Mouse (Mus musculus): Measurements from ENCODE around the gene Sox12. TPM values are rescaled to one million over a fixed set of nuclear protein-coding genes. Genes with fewer than 3 reads are reported as not detected.

Gene Sox12
- polyA plus RNA-seq, 1 experiment from 2014 or later = 6.6 TPM

- H3K9ac ChIP-seq = no peak overlapping the region
- ATAC-seq (ENCODE audit: insufficient number of reproducible peaks, low FRiP score, low TSS enrichment, low read depth) = no peak
- 91% methylated on average over 3 of the region's 3 CpGs for WGBS
- H3K27me3 ChIP-seq = no peaks in the 10 kb centered on the region
- peak overlapping the region; percentile 80; the same call in 1 of the 2 replicates for H3K4me3 ChIP-seq
- H3K27ac ChIP-seq = peak overlapping the region; percentile 96
- peak overlapping the region; percentile 84; the same call in 1 of the 2 replicates for H3K4me2 ChIP-seq
- no peaks in the 10 kb centered on the region for H3K9me3 ChIP-seq
- H3K36me3 ChIP-seq = no peaks in the 10 kb centered on the region
- H3K4me1 ChIP-seq = peaks cover 32% of the 10 kb centered on the region
These were observed 17.9 kb upstream of the Sox12 start for GRCm38 (mm10) chr2:152415786-152416185.

GRCm38 (mm10) chr2:152415287-152415686 is 17.4 kb upstream of the Sox12 start, which contains the start of gene 6820408C15Rik:
Gene 6820408C15Rik, plus strand, starts transcription at chr2:152415587.
- H3K27ac ChIP-seq = peak within 1 kb of the TSS; percentile 96
- no peaks in the 10 kb centered on the region for H3K36me3 ChIP-seq
- 20% methylated on average over 4 of the region's 4 CpGs for WGBS
- H3K4me1 ChIP-seq = peaks cover 37% of the 10 kb centered on the region
- peak within 1 kb of the TSS; percentile 90 for H3K9ac ChIP-seq
- H3K9me3 ChIP-seq = no peaks in the 10 kb centered on the region
- peak within 1 kb of the TSS; percentile 80 for H3K4me3 ChIP-seq
- peak within 1 kb of the TSS; percentile 84 for H3K4me2 ChIP-seq
- ATAC-seq (ENCODE audit: insufficient number of reproducible peaks, low FRiP score, low TSS enrichment, low read depth) = no peak
- no peaks in the 10 kb centered on the region for H3K27me3 ChIP-seq

GRCm38 (mm10) chr2:152414591-152415165 is 16.8 kb upstream of the Sox12 start, which contains the start of gene Zcchc3:
Gene Zcchc3, minus strand, starts transcription at chr2:152415027.
- no peaks in the 10 kb centered on the region for H3K27me3 ChIP-seq
- H3K36me3 ChIP-seq = no peaks in the 10 kb centered on the region
- no peaks in the 10 kb centered on the region for H3K9me3 ChIP-seq
- ATAC-seq (ENCODE audit: insufficient number of reproducible peaks, low FRiP score, low TSS enrichment, low read depth) = peak; percentile 89
- peak within 1 kb of the TSS; percentile 84 for H3K4me2 ChIP-seq
- H3K27ac ChIP-seq = peak within 1 kb of the TSS; percentile 96
- peaks cover 43% of the 10 kb centered on the region for H3K4me1 ChIP-seq
- peak within 1 kb of the TSS; percentile 80 for H3K4me3 ChIP-seq
- under 1% methylated on average over 47 of the region's 65 CpGs for WGBS
- H3K9ac ChIP-seq = peak within 1 kb of the TSS; percentile 90

GRCm38 (mm10) chr2:152413765-152414584 is 16.1 kb upstream of the Sox12 start:
- Histone ChIP-seq H3K9me3 (no peaks in the 10 kb centered on the region), H3K4me1 (peaks cover 47% of the 10 kb centered on the region), H3K4me3 (peak overlapping the region; percentile 80), H3K36me3 (no peaks in the 10 kb centered on the region), H3K27me3 (no peaks in the 10 kb centered on the region), H3K4me2 (peak overlapping the region; percentile 84), H3K27ac (peak overlapping the region; percentile 96), H3K9ac (peak overlapping the region; percentile 90)
- ATAC-seq (ENCODE audit: insufficient number of reproducible peaks, low FRiP score, low TSS enrichment, low read depth) = no peak
- WGBS = under 1% methylated on average over 86 of the region's 86 CpGs

DNA sequence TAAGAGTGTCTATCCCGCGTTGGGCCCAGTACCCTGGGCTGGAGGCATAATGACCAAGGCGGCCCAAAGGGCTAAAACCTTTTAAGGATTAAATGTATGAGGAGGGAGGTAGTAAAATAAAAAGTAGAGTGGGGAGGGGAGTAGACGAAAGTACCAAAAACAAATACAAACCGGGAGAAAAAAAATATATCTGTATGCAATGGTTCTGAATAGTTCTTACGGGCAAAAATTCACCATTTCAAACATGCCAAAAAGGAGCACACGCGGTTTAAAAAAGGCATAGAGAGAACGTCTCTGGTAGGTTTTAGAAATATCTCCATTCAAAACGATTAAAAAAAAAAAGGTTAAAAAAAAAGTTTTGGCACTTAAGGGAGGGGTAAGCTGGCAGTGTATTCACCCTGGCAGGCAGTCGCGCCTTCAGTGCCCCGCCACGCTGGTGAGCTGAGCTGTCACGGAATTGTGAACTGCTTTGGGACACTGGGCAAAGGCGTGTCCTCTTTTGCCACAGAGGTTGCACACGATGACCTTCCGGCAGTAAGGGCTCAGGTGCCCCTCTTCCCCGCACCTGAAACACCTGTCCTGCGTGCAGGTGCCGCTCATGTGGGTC is 15.4 kb upstream of the Sox12 start:
- WGBS = 3% methylated on average over 21 of the region's 21 CpGs
- ATAC-seq (ENCODE audit: insufficient number of reproducible peaks, low FRiP score, low TSS enrichment, low read depth) = no peak

GRCm38 (mm10) chr2:152412526-152413157 is 14.8 kb upstream of the Sox12 start:
- Histone ChIP-seq H3K27ac (peak overlapping the region; percentile 96), H3K4me2 (peak overlapping the region; percentile 84), H3K9ac (peak overlapping the region; percentile 90), H3K9me3 (no peaks in the 10 kb centered on the region), H3K27me3 (no peaks in the 10 kb centered on the region), H3K4me1 (peaks cover 47% of the 10 kb centered on the region), H3K36me3 (no peaks in the 10 kb centered on the region), H3K4me3 (peak overlapping the region; percentile 80)
- no peak for ATAC-seq (ENCODE audit: insufficient number of reproducible peaks, low FRiP score, low TSS enrichment, low read depth)
- 8% methylated on average over 15 of the region's 15 CpGs for WGBS

More for the DNA sequence above, 15.4 kb upstream of the Sox12 start:
- Histone ChIP-seq H3K9ac (peak overlapping the region; percentile 90), H3K4me3 (peak overlapping the region; percentile 80), H3K27ac (peak overlapping the region; percentile 96), H3K27me3 (no peaks in the 10 kb centered on the region), H3K36me3 (no peaks in the 10 kb centered on the region), H3K9me3 (no peaks in the 10 kb centered on the region), H3K4me1 (peaks cover 47% of the 10 kb centered on the region), H3K4me2 (peak overlapping the region; percentile 84)

- Histone ChIP-seq H3K27ac (peak overlapping the region; percentile 96), H3K36me3 (no peaks in the 10 kb centered on the region), H3K4me3 (peak overlapping the region; percentile 80), H3K4me1 (peaks cover 51% of the 10 kb centered on the region), H3K9me3 (no peaks in the 10 kb centered on the region), H3K9ac (no peak overlapping the region), H3K27me3 (no peaks in the 10 kb centered on the region), H3K4me2 (peak overlapping the region; percentile 84)
- 6% methylated on average over 7 of the region's 7 CpGs for WGBS
- no peak for ATAC-seq (ENCODE audit: insufficient number of reproducible peaks, low FRiP score, low TSS enrichment, low read depth)
These were observed 13.6 kb upstream of the Sox12 start for GRCm38 (mm10) chr2:152411471-152411870.

DNA sequence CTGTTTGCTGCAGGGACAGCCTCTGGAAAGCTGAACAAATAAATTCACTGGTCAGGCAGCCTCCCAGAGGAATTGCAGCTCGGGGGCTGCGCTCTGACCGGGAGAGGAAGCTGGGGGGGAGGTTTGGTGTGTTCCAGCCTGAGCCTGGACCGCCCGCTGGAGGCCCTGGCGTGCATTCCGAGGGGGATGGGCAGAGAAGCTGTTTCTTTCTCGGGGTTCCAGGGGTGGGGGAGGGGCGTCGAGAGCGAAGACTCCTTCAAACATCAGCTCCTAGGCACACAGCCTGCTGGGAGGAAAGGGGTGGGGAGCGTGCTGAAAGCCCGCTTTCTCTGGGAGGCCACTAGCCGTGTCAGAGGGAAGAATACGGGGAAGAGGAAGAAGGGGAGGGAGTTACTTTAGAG is 13.1 kb upstream of the Sox12 start:
- peak overlapping the region; percentile 84 for H3K4me2 ChIP-seq
- peak; percentile 76 for ATAC-seq (ENCODE audit: insufficient number of reproducible peaks, low FRiP score, low TSS enrichment, low read depth)
- H3K4me1 ChIP-seq = peaks cover 55% of the 10 kb centered on the region
- no peaks in the 10 kb centered on the region for H3K27me3 ChIP-seq
- no peak overlapping the region for H3K9ac ChIP-seq
- no peaks in the 10 kb centered on the region for H3K36me3 ChIP-seq
- WGBS = 2% methylated on average over 15 of the region's 15 CpGs
- H3K9me3 ChIP-seq = no peaks in the 10 kb centered on the region
- H3K27ac ChIP-seq = peak overlapping the region; percentile 96
- peak overlapping the region; percentile 80 for H3K4me3 ChIP-seq

DNA sequence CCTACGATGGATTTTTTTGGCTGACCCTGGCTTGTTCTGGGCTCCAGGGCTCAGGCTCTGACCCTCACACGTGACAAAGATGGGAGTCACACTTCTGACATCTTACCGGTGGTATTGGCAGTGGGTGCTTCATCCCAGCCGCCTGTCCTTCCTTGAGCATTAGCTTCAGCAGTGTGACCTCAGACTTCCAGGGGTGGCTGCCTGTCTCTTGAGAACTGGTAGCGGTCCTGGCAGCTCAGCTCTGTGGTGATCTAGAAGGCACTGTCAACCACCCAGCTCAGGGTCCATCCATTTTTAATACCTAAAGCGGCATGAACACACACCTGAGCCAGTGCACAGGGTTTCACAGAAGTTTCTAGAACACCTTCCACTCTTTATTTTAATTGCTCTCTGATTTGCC is 11.9 kb upstream of the Sox12 start:
- no peak overlapping the region for H3K27ac ChIP-seq
- no peak overlapping the region for H3K9ac ChIP-seq
- no peaks in the 10 kb centered on the region for H3K9me3 ChIP-seq
- ATAC-seq (ENCODE audit: insufficient number of reproducible peaks, low FRiP score, low TSS enrichment, low read depth) = no peak
- no peak overlapping the region for H3K4me3 ChIP-seq
- H3K27me3 ChIP-seq = no peaks in the 10 kb centered on the region
- 78% methylated on average over 6 of the region's 6 CpGs for WGBS
- H3K4me2 ChIP-seq = no peak overlapping the region
- no peaks in the 10 kb centered on the region for H3K36me3 ChIP-seq
- peaks cover 58% of the 10 kb centered on the region for H3K4me1 ChIP-seq

DNA sequence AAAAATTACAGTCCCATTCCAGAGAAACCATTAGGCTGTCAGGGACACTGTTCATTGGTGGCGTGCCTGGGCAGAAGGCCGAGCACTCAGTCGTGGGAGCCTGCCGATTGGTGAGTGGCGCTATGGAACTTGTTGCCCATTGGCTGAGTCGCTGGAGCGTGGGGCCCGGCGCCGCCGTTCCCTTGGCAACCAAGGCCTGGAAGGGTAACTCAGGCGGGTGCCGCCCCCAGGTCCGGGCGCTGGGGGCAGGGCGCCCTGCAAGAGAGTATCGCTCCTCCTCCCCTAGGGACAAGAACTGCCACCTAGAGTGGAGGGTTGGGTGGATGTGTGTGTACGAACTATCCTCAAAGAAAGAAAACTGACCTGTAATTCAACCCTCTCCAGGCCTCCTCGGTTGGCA is 8.3 kb upstream of the Sox12 start:
- peak; percentile 92 for ATAC-seq (ENCODE audit: insufficient number of reproducible peaks, low FRiP score, low TSS enrichment, low read depth)
- H3K27ac ChIP-seq = peak overlapping the region; percentile 77
- peak overlapping the region; percentile 37 for H3K4me3 ChIP-seq
- peaks cover 36% of the 10 kb centered on the region for H3K4me1 ChIP-seq
- H3K4me2 ChIP-seq = peak overlapping the region; percentile 57
- H3K9ac ChIP-seq = no peak overlapping the region
- under 1% methylated on average over 19 of the region's 19 CpGs for WGBS
- H3K27me3 ChIP-seq = no peaks in the 10 kb centered on the region
- H3K36me3 ChIP-seq = no peaks in the 10 kb centered on the region
- no peaks in the 10 kb centered on the region for H3K9me3 ChIP-seq

DNA sequence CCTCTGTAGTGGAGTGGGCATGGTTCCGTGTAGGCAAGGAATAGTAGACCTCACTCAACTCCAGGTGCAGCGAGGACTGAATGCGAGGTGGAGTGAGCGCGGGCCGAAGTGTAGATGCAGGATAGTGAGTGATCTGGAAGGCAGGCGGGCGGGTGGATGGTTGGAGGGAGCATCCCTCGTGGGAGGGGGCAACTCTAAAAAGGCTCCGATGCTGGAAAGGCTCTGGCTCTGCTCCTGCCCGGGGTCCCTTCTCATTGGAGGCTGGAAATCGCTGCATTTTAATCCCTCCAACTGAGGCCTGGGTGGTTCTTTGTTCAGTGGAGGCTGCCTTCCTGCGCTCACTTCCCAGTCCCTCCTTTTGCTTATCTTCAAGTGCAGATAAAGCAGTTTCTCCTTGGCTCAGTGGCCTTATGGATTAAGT is 1.3 kb upstream of the Sox12 start:
- Histone ChIP-seq H3K36me3 (0 out of 2 replicates have a peak, but pooled peaks cover 2% of the 10 kb centered on the region), H3K4me2 (peak overlapping the region; percentile 92), H3K4me1 (peaks cover 34% of the 10 kb centered on the region), H3K27ac (peak overlapping the region; percentile 100), H3K9ac (peak overlapping the region; percentile 44), H3K4me3 (peak overlapping the region; percentile 84), H3K9me3 (no peaks in the 10 kb centered on the region), H3K27me3 (no peaks in the 10 kb centered on the region)
- whole genome bisulfite sequencing = 0% methylated on average over 13 of the region's 13 CpGs
- ATAC-seq (ENCODE audit: insufficient number of reproducible peaks, low FRiP score, low TSS enrichment, low read depth) = no peak; the same call in 1 of the 2 replicates

Measured in limb, embryonic 15.5 days (tissue).